Mouse (Mus musculus) spleen, adult 12 weeks (tissue): Measurements from ENCODE around the gene Minos1.

Experiments
- DNase-seq: peaks from one replicate; pipeline ENCODE4 v3.0.0; 2022; ENCODE audit warnings: low spot score

Gene Minos1

DNA sequence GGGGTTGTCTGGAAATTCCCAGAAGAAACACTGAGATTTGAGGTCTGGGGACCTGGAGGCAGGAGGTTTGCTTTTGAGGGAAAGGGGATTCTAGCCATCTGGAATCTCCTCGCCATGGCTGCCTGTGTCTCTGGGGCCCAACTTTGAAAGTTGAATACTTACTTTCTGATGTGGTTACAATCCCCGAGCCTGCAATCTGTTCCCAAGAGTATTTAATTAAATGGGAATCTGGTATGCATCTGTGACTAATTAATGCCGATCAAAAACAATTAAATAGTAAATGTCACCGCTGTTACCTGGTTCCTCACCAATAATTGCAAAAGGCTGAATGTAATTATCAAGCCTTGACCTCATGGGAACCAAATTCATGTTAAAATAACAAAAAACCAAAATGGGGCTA is 13.7 kb upstream of the Minos1 start:
- DNase-seq, result no peak

DNA sequence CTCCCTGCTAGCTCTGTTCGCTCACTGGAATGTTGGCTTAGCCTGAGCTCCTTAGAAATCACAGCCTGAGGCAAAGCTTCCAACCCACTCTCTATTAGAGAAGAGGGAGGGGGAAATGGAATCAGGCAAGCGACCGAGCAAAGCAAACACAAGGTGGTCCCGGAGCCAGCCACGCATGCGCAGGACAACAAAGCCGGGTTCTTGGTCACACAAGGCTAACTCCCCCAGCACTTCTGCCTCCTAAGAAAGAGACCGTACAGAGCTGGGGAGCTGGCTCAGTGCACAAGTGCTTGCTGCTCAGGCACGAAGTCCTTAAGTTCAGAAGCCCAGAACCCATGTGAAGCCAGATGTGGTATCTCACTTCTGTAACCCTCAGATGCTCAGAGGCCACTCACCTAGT is 12.1 kb upstream of the Minos1 start:
- DNase-seq, result no peak

DNA sequence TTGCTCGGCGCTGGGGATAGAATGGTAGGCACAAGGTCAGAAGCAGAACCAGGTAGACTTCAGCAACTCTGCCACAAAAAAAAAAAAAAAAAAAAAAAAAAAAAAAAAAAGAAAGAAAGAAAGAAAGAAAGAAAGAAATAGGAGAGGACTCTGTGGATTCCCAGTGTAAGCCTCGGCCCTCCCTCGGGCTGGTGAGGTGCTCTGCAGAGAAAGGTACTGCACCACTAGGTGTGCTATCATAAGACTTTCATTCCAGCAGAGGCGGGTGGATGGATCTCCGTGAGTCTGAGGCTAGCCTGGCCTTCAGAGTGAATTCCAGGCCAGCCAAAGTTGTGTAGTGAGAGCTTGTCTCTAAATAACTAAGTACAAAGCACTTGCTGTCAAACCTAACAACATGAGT is 10.9 kb upstream of the Minos1 start:
- DNase-seq, result no peak

DNA sequence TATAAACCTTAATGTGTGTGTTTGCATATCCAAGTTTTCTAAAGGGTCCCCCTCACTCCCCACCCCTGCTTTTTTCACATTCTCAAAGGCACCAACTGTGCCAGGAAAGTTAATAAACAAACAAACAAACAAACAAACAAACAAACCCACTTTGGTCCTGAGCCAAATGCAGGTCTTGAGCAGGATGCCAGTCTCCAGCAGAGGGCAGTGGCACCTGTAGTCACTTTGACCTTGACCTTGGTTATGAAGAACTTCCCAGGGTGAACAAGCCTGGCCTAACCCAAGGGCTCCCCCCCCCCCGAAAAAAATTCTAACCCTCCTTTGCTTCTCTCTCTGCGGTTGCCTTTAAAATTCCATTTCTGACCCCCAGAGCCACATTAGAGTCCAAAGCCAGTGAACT is 9.4 kb upstream of the Minos1 start:
- DNase-seq, result no peak

DNA sequence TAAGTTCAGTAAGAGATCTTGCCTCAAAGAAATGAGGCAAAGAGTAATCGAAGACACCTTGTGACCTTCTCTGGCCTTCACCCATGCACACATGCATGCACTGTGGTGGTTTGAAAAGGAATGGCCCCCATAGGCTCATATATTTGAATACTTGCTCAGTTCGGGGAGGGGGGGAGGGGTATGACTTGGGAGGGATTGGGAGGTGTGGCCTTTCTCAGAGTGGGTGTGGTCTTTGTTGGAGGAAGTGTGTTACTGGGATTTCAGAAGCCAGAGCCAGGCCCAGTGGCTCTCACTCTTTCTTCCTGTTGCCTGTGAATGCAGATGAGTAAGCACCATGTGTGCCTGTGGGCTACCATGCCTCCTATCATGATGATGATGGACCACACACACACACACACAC is 5.1 kb upstream of the Minos1 start:
- no peak for DNase-seq

DNA sequence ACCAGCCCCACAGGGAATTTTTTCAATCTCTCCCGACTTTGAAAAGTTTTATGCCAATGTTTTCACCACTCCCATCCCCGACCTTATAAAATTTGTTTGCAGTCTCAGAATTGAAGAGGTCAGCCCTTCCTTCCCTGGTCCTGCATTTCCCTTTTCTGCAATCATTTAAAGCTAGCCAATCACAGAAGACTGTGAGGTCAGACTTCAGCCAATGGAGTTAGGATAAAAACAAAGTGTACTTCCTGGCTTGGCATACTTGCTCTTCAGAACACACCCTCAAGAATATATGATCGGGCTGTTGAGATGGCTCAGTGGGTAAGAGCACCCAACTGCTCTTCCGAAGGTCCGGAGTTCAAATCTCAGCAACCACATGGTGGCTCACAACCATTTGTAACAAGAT is 2.2 kb upstream of the Minos1 start:
- no peak for DNase-seq

DNA sequence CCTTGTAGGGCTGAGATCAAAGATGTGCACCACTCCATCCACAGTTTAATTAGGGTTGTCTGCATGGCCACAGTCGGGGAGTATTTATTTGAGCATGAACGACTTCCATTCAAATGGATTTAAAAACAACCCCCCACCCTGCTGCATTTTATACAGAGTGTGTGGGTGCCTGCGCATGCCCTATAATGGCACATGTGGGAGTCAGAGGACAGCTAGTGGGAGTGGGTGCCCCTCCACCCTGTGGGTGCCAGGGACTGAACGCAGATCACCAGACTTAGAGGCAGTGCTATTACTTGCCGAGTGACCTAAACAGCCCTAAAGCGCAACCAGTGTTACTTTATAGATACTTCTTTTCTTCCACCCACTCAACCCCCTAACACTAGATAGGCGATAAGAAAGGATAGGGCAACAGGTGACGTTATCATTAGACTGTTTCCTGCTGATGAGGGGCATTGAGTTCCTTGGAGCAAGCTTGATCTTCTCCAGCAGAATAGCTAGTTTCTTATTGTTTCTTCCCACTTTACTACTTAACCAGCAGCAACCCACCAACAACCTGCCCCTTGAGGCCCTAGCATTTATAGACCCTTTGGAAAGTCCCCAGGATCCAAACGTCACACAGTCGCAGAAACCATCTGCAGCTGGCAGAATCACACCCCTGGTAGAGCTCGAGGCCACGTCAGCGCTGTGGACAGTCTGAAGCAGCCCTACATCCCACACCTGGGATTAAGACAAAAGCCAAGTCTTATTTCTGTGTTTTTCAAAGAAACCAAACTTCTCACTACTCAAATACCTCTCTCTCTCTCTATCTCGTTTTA is 1.2 kb upstream of the Minos1 start:
- DNase-seq, result no peak

DNA sequence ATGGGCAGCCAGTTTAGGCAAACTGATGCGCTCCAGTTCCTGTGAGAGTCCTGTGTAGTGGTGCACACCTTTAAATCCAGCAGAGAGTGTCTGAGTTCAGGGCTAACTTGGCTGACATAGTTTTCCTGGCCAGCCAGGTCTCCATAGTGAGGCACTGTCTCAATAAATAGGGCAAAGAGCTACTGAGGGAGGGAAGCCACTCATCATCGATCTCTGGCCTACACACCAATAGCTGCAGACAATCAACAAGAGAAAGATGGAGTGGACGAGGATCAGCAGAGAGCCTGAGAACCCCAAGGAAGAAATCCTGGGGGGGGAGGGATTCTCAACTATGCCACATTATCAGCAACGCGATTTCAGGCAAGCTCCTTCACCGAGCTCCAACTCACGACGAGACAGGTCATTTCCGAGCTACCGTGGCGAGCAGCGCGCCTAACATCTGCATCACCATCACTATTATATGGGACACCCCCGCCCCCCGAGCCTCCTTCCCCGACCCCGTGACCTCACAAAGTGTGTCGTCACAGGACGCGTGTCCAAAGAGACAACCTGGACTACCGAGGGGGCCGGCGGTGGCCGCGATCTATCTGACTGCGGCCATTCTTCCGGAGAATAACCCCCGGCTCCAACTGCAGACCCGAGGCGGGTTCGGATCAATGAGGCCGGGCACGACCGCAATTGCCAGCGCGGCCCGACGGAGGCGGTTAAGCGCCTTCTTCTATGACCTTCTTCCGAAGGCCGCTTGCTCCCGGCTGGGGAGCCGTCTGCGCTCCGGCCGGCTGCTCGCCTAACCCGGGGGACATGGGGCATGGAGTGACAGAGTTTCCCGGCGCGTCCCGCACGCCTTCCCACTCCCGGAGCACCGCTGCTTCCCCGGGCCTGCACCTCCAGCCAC is 860 bp downstream of the Minos1 start:
- DNase-seq, result peak; percentile 31

DNA sequence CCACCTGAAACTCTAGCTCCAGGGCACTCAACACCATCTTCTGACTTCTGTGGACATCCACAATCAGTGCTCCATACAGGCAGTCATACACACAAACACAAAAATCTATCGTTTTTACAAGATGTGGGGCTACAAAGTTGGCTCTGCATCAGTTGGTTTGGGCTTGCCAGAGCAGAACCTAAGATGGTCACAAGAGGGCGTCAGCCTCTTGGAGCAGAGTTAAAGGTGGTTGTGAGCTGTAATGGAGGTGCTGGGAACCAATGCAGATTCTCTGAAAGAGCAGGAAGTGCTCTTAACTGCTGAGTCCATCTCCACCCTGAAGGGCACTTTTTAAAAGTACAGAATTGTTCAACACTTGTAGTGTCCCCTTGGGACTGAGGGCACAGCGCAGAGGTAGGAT is 4.4 kb downstream of the Minos1 start:
- no peak for DNase-seq

DNA sequence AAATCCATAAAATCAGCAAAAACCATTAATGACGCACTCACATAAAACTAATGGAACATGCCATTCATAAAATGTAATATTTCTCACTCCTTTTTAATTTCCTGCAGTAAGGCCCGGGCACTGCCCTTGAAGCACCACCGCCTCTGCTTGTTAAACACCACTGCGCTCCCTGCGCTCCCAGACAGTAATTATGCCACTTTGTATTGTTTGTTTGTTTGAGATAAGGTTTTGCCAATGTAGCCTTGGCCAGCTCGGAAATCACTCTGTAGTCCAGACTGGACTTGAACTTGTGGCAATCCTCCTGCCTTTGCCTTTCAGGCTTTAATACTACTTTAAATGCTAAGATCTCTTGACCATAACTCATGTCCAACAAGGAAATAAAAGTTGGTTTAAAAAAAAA is 6.0 kb downstream of the Minos1 start:
- no peak for DNase-seq

DNA sequence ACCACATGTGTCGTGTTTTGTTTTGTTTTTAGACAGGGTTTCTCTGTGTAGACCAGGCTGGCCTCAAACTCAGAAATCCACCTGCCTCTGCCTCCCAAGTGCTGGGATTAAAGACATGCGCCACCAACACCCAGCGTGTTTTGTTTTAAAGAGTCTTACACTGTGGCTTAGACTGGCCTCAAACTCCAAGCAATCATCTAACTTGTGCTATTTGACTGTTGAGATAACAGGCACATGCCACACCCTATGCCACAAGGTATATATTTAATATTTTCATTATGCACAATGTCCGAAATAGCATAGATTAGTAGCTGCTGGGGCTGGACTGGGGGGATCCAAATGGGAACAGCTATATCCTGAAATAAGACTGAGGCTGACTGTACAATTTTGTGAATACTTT is 8.4 kb downstream of the Minos1 start:
- no peak for DNase-seq

DNA sequence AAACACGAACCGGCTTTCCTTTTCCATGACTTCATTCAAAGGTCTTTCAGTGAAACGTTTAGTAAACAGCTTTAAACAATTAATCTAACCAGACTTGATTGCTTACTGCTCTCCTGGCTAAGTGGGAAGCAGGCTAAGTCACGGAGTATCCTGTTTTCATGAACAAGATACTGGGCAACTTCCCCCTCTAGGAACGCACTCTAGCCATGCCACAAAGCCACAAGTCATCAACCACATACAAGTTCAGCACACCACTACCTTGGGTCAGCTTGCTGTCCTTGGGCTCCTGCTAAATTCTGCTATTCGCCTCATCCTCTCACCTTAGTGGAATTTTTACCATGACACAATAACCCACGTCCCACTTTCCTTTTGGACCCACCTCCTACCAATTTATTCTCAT is 9.9 kb downstream of the Minos1 start:
- no peak for DNase-seq

DNA sequence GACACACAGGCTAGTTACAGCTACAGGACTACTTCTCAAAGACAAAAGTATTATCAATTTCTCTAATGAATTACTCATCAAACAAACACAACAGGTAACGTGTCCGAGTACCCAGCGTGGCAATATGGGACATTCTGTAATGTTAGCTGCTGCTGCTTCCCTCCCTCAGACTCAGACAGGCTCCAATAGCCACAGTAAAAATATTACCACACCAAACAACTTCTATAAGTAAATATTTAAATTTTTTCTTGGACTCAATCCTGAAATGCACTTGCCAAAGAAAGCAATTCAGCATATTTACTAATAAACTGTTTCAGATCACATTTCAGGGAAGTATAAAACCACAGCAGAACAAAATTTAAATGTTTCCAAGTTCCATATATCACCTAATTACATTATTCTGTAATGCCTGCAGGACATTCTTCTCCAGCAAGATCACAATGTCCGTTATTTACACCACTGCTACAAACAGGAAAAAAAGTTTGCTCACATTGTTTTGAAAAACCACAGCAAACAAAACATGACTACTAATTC is 10.6 kb downstream of the Minos1 start:
- no peak for DNase-seq

DNA sequence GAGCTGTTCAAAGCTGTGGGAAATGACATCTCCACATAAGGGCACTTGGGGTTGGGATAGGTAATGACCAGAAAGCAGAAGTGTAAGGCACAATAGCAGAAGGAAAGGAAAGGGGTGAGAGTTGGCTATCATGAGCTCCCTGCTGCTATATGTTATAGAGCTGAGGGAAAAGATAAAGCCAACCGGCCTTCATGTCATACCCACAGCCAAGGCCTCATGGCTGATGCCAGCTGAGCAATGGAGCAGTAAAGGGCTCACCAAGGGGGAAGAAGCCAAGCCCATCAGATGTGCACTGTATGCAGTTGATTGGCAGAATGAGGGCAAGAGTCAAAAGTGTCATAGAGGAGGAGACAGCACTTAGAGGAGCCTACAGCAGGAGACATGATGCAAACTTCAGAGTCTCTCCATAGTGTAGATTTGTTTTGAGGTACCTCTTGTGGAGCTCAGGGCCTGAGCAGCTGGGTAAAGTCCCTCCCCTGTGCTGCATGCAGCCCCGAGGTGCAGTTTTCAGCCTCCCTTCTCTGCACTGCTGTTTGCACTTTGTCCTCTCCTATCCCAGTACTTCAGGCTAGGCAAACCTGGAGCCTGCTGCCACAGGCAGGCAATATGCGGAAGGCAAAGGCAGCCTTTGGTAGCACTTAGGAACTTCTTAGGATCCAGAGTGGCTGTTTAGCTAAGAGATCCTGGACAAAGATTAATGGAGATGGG is 14.4 kb downstream of the Minos1 start:
- DNase-seq, result no peak

DNA sequence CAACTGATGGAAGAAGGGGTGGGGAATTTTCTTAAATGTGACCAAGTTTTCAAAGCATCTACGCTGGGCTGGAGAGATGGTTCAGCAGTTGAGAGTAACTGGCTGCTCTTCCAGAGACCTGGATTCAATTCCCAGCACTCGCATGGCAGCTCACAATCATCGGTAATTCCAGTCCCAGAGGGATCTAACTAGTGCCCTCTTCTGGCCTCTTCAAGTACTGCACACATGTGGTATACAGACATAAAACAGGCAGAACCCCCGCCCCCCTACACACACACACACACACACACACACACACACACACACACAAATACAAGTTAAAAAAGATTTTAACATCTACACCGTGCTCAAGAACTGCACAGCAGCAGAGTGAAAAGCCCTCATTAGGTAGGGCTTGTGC is 15.2 kb downstream of the Minos1 start:
- DNase-seq, result peak; percentile 25

DNA sequence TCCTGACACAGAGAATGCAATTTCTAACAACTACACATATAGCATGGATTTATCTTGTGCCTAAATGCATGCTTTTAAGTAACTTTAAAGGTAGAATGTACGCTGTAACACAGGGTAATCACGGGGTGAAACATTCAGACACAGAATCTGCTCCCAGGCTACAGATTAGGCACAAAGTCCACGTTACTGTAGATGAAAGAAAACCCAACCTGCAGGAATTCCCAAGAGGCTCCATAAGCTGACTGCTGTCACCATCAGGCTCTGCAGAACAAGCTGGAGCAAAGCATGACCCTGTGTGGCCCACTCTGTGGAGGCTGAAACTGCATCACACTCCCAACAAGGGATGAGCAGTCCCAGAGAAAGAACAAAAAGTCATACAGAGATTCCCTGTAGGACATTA is 18.4 kb downstream of the Minos1 start:
- no peak for DNase-seq

DNA sequence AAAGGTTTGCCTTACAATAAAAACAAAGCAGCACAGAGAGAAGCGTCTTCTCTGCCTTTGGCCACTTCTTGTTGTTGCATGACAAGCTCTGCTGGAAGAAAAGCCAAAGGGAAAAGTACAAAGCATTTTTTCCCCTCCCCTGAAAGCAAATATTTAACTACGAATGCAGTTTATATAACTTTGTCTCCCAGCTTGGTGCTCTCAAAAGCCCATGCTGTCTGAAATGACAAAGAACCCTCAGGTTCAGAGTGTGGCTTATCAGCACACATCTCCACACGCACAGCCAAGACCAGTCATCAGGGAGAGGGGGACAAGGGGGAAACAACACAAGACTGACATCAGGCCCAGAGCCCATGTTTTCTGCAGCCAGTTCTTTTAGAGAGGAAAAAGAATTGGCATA is 19.5 kb downstream of the Minos1 start:
- DNase-seq, result no peak

DNA sequence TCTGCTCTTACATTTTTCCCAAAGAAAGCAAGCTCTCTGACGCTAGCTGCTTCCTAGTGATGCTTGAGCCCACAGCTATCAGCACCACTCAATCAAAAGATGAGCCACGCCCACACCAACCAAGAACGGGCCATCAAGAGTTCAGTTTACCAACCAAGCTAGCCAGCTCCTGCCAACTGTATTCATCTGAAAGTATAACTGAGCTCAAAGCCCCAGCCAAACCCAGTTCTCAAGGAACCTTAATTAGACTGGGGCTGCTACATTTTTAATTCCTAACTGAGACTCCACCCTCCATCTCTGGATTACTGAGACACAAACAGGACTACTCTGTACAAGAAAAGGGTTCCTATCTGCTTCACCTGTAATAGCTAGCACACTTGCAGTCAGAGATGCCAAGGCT is 20.1 kb downstream of the Minos1 start:
- no peak for DNase-seq

DNA sequence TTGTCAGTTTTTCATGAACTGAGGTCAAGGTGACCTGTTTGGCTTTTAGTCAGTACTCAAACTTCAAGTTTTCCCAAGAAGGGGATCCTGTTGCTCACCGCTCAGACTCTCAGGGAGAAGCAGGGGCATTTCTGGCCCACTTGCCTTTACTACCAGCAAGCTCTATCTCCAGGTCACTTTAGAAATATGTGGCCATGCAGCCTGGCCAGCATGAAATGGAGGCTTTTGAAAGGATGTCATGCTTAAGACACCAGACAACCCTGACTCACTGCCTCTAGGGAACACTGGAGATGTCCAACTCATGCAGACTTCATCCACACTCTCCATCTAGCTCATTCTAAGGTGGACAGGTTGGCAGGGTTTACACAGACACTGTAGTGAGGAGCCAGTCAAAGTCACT is 25.5 kb downstream of the Minos1 start:
- DNase-seq, result no peak

DNA sequence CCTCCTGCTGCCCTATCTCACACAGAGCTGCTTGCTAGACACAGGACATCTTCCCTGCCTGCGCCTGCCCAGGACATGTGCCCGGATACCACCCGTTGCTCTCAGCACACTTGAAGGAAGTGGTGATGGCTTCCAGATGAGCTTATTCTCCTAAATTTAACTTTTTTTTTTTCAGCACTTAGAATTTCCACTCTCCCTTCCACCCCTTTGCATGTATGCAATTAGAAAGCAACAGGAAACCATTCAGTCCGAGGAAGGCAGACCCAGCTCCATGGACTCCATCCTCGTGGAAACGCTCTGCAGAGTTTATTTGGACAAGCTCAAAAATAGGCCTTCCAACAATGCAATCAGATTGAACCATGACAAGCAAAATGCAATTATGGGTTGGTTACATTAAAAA is 29.4 kb downstream of the Minos1 start:
- no peak for DNase-seq

DNA sequence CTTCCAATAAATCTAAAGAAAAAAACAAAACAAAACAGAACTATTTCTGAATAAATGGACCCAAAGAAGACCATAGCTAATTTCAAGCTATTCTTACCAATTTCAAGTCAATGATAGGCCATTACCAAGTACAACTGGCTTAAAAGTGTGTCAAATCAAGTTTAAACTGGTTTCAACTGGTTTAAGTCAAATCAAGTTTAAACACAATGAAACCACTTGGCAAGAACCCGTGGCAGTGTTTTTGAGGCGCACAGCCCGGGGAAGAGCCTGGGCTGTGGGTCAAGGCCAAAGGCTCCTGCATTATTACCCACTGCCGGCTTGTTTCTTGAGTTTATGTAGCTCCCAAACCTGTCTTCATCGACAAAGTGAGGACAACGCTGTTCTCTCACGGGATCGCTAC is 30.6 kb downstream of the Minos1 start:
- DNase-seq, result no peak

DNA sequence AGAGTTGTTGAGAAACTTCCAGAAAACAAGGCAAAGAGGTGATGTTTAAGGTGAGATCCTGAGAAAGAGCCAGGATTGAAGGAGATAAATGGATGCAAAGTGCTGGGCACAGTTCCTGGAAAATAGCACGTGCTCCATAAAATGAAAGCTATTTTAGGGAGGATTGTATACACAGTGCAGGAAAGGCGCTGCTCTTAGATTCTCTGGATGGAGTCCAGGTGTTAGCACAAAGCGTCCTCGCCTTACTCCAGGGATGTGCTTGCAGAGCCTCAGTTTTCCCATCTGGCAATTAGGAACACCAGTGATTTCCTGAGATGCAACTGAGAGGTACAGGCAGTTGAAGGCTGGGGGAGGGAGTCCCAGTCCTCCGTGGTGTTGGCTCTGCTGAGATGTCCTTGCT is 34.7 kb downstream of the Minos1 start:
- DNase-seq, result no peak

DNA sequence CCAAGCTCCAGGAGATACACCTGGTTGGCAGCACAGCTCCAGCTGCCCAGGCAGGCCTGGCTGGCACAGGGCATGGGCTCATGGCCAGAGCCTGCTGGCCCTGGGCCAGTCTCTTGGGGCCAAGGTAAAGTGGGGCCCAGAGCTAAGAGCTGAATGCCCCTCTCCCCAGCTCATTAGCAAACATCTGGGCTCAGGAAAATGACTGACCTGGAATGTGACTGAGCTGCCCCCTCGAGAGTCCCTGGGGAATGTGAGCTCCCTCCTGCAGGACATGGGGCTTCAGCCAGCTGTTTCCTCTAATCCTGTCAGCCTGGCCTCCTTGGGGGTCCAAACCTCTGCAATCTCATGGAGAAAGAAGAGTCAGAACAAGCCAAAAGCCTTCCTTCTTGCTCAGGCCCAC is 35.5 kb downstream of the Minos1 start:
- DNase-seq, result no peak
